Mouse (Mus musculus) adrenal gland, postnatal 4 days (tissue): ENCODE measurements around the gene Lpo. TPM values are rescaled to one million over a fixed set of nuclear protein-coding genes. Genes with fewer than 3 reads are reported as not detected.
"Not testable (repeated sequence)": the region's sequence is repeated elsewhere in the genome, so short reads cannot be mapped to it uniquely, and the experiment has no call there.

ENCODE experiments used
- DNase-seq, 2 experiments: peaks; one replicate each; pipeline ENCODE4 v3.0.0; 2021 to 2022; ENCODE audit warnings: low spot score in 2 of 2, mixed read lengths in 2 of 2
- long read RNA-seq, 2 experiments: library from polyadenylated mRNA; stranded (forward); transcript quantifications; one replicate each; pipeline ENCODE4 v2.0.0; 2021
- total RNA-seq, 2 experiments: library from RNA; stranded (reverse); gene quantifications; 2 replicates each; pipeline ENCODE4 v1.2.3; 2021

Lpo gene
- not detected for total RNA-seq
- long read RNA-seq, experiment 1 = 0 reads
- long read RNA-seq, experiment 2 = 0 reads

- DNase-seq = no peak
Measured at GRCm38 (mm10) chr11:87828239-87828900, at the start of gene Lpo. Lpo (minus strand) TSS chr11:87828289.

- no peak for DNase-seq
Measured at GRCm38 (mm10) chr11:87875436-87875835, 47.3 kb upstream of the Lpo start, which contains the start of gene Epx. Epx (minus strand) TSS chr11:87875536.

- DNase-seq = no peak
Measured at GRCm38 (mm10) chr11:87871766-87872165, 43.7 kb upstream of the Lpo start.

GRCm38 (mm10) chr11:87870096-87870495 is 42.0 kb upstream of the Lpo start:
- no peak for DNase-seq

- not testable (repeated sequence) for DNase-seq
Measured at GRCm38 (mm10) chr11:87866891-87867290, 38.8 kb upstream of the Lpo start.

- no peak for DNase-seq
Measured at GRCm38 (mm10) chr11:87862805-87863204, 34.7 kb upstream of the Lpo start.

GRCm38 (mm10) chr11:87860426-87860825 is 32.3 kb upstream of the Lpo start:
- no peak for DNase-seq

- DNase-seq = no peak
Measured at GRCm38 (mm10) chr11:87859273-87859672, 31.2 kb upstream of the Lpo start.

- DNase-seq = no peak
Measured at GRCm38 (mm10) chr11:87854550-87854949, 26.5 kb upstream of the Lpo start.

GRCm38 (mm10) chr11:87853597-87853954 is 25.5 kb upstream of the Lpo start:
- DNase-seq = no peak

GRCm38 (mm10) chr11:87852690-87853596 is 24.9 kb upstream of the Lpo start, which contains the start of gene Mks1:
Mks1 (plus strand) TSS chr11:87853215.
- peak; percentile 80 for DNase-seq

- DNase-seq = no peak
Measured at GRCm38 (mm10) chr11:87847884-87848283, 19.8 kb upstream of the Lpo start.

GRCm38 (mm10) chr11:87846968-87847600 is 19.0 kb upstream of the Lpo start:
- DNase-seq = no peak

GRCm38 (mm10) chr11:87841436-87841835 is 13.3 kb upstream of the Lpo start:
- DNase-seq = no peak

GRCm38 (mm10) chr11:87840676-87841075 is 12.6 kb upstream of the Lpo start:
- DNase-seq = no peak

- DNase-seq = no peak
Measured at GRCm38 (mm10) chr11:87821502-87821901, 6.6 kb downstream of the Lpo start.

- no peak for DNase-seq
Measured at GRCm38 (mm10) chr11:87817443-87817773, 10.7 kb downstream of the Lpo start.

- DNase-seq = no peak
Measured at GRCm38 (mm10) chr11:87816707-87817442, 11.2 kb downstream of the Lpo start.

- no peak for DNase-seq
Measured at GRCm38 (mm10) chr11:87814831-87815230, 13.3 kb downstream of the Lpo start.

GRCm38 (mm10) chr11:87811396-87811795 is 16.7 kb downstream of the Lpo start:
- DNase-seq = no peak

GRCm38 (mm10) chr11:87808236-87808635 is 19.9 kb downstream of the Lpo start:
- DNase-seq = no peak
